Mouse (Mus musculus) bone marrow macrophage, adult 2 months (primary cell): Measurements from ENCODE around the gene Car2.

Experiments used
- CTCF ChIP-seq: IDR thresholded peaks from 2 replicates; pipeline ENCODE4 v1.5.1; 2012; ENCODE audit warnings: low read depth, mild to moderate bottlenecking, low read length, moderate library complexity
- POLR2A ChIP-seq: IDR thresholded peaks from 2 replicates; pipeline ENCODE4 v1.6.1; 2012; ENCODE audit warnings: mild to moderate bottlenecking, low read depth, low read length, borderline replicate concordance

DNA sequence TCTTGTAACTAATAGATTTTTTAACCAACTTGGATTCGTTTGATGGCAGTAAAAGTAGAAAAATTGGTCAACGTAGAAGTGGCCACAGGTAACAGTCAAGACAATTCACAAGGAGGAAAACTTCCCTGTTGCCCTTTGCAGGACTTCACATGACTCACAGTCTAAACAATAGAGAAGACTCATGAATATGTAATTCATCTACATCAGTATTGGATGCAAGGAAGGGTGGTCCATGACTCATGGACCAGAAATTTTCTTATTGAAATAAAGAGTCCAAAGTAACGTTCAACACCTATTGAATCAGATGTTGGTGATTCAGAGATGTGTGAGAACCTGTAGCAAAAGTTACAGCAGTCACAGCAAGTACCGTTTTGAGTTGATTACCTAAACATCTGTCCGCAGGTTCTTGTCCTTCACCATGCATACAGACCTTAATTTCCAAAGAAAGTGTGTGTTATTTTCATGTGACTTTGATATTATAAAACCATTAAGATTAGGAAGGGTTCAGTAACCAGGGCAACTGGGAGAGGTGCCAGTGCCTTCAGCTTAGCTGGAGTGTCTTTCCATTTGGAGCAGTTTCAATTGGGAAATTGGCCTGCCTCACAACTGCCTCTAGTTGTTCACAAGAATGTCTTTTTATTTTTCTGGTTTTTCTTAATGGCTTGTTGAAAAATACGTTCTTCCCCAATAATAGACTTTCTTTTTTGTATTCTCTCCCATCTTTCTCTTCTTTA lies 62.2 kb downstream of the Car2 start:
- TF ChIP-seq CTCF (no peak), POLR2A (no peak)
